Mouse (Mus musculus) ES-E14 (cell line): ENCODE data around the gene Ccdc13. TPM values are rescaled to one million over a fixed set of nuclear protein-coding genes. Genes with fewer than 3 reads are reported as not detected.

Source experiments
- DNase-seq: peaks from one replicate; pipeline ENCODE4 v3.0.0-alpha.2; 2013; ENCODE audit warnings: low read depth, low spot score
- H3K27ac ChIP-seq: 2 replicates; pipeline ENCODE4 v1.5.1; 2012; ENCODE audit warnings: low read depth, mild to moderate bottlenecking, low read length, moderate library complexity, mixed read lengths; ENCODE audit not compliant: poor library complexity, insufficient read depth, severe bottlenecking
- H3K36me3 ChIP-seq: 2 replicates; pipeline ENCODE4 v1.6.1; 2012; ENCODE audit warnings: mild to moderate bottlenecking, low read length, moderate library complexity, mixed read lengths; ENCODE audit not compliant: control insufficient read depth, poor library complexity, insufficient read depth, severe bottlenecking
- H3K4me1 ChIP-seq, 2 experiments: fragments of 150-350 bp in 1 of 2; sonication (generic) in 1 of 2; 2 replicates each; pipeline ENCODE4 v1.6.1; 2012; ENCODE audit warnings: low read length in 2 of 2, mild to moderate bottlenecking in 1 of 2, mixed read lengths in 1 of 2; ENCODE audit not compliant: control insufficient read depth in 2 of 2, insufficient read depth in 2 of 2, poor library complexity in 1 of 2
- H3K4me3 ChIP-seq, 2 experiments: fragments of 150-350 bp in 1 of 2; sonication (generic) in 1 of 2; 2 replicates each; pipeline ENCODE4 v1.5.1; 2012; ENCODE audit warnings: low read length in 2 of 2, low read depth in 1 of 2, mild to moderate bottlenecking in 1 of 2, mixed read lengths in 1 of 2; ENCODE audit not compliant: insufficient read depth in 1 of 2, poor library complexity in 1 of 2, severe bottlenecking in 1 of 2
- H3K9ac ChIP-seq: 2 replicates; pipeline ENCODE4 v1.6.1; 2012; ENCODE audit warnings: low read depth, mild to moderate bottlenecking, low read length, mixed read lengths; ENCODE audit not compliant: poor library complexity, insufficient read depth, severe bottlenecking
- H3K9me3 ChIP-seq: fragments of 150-350 bp; sonication (generic); 2 replicates; pipeline ENCODE4 v1.6.1; 2012; ENCODE audit warnings: low read depth, mild to moderate bottlenecking, low read length; ENCODE audit not compliant: control insufficient read depth, insufficient read depth
- CHD2 ChIP-seq: IDR thresholded peaks from 2 replicates; pipeline ENCODE4 v1.6.1; 2014; ENCODE audit warnings: mild to moderate bottlenecking, low read depth, low read length, inconsistent platforms
- HCFC1 ChIP-seq: IDR thresholded peaks from 2 replicates; pipeline ENCODE4 v1.6.1; 2012; ENCODE audit warnings: low read length, inconsistent platforms, borderline replicate concordance; ENCODE audit not compliant: insufficient read depth
- MAFK ChIP-seq: IDR thresholded peaks from 2 replicates; pipeline ENCODE4 v1.6.1; 2014; ENCODE audit warnings: mild to moderate bottlenecking, low read depth, low read length, inconsistent platforms; ENCODE audit not compliant: insufficient read depth
- ZC3H11A ChIP-seq: IDR thresholded peaks from 2 replicates; pipeline ENCODE4 v1.6.1; 2012; ENCODE audit warnings: low read depth, mild to moderate bottlenecking, inconsistent platforms, low read length, borderline replicate concordance
- ZNF384 ChIP-seq: IDR thresholded peaks from 2 replicates; pipeline ENCODE4 v1.6.1; 2012; ENCODE audit warnings: low read depth, low read length, inconsistent platforms
- in situ Hi-C, 2 experiments: fragments of 600-800 bp; cut with MboI; formaldehyde crosslinking; loops; one replicate each; pipeline ENCODE4 v1.15.1; 2025; ENCODE audit warnings: low sequenced_read_pairs in 2 of 2, inconsistent platforms in 1 of 2; ENCODE audit not compliant: unreplicated experiment in 2 of 2
- total RNA-seq: library from RNA; depleted of rRNA; stranded (reverse); fragments of 300-350 nt; gene quantifications from 2 replicates; pipeline ENCODE4 v1.2.3, GENCODE M21; 2012

Ccdc13 gene
- total RNA-seq, 1 experiment, result 0.58 TPM

- no peaks in the 10 kb centered on the region for H3K36me3 ChIP-seq
- no peak overlapping the region for H3K4me3 ChIP-seq
- TF ChIP-seq ZNF384 (no peak), MAFK (no peak), ZC3H11A (no peak)
- no peaks in the 10 kb centered on the region for H3K4me1 ChIP-seq
- no peak overlapping the region for H3K27ac ChIP-seq
- no peaks in the 10 kb centered on the region for H3K9me3 ChIP-seq
- in situ Hi-C loops, result no loop called here
- no peak for DNase-seq
- no peak overlapping the region for H3K9ac ChIP-seq
These were observed 30.2 kb upstream of the Ccdc13 start for GRCm38 (mm10) chr9:121869432-121869831.

GRCm38 (mm10) chr9:121868236-121868635 is 29.0 kb upstream of the Ccdc13 start:
- no peak overlapping the region for H3K4me3 ChIP-seq
- H3K4me1 ChIP-seq, result no peaks in the 10 kb centered on the region
- in situ Hi-C loops, result no loop called here
- H3K9me3 ChIP-seq, result no peaks in the 10 kb centered on the region
- H3K36me3 ChIP-seq, result no peaks in the 10 kb centered on the region
- DNase-seq, result no peak
- TF ChIP-seq ZNF384 (no peak), ZC3H11A (no peak), HCFC1 (no peak), MAFK (no peak), CHD2 (no peak)
- H3K9ac ChIP-seq, result no peak overlapping the region
- no peak overlapping the region for H3K27ac ChIP-seq

- in situ Hi-C loops, result no loop called here
- TF ChIP-seq MAFK (no peak), HCFC1 (no peak), ZC3H11A (no peak), CHD2 (no peak), ZNF384 (no peak)
- no peak overlapping the region for H3K9ac ChIP-seq
- no peaks in the 10 kb centered on the region for H3K4me1 ChIP-seq
- no peak overlapping the region for H3K27ac ChIP-seq
- H3K4me3 ChIP-seq, result no peak overlapping the region
- H3K36me3 ChIP-seq, result no peaks in the 10 kb centered on the region
- no peak for DNase-seq
- no peaks in the 10 kb centered on the region for H3K9me3 ChIP-seq
These were observed 28.4 kb upstream of the Ccdc13 start for GRCm38 (mm10) chr9:121867632-121868031.

GRCm38 (mm10) chr9:121865425-121866008 is 26.3 kb upstream of the Ccdc13 start:
- Histone ChIP-seq H3K36me3 (no peaks in the 10 kb centered on the region), H3K4me3 (no peak overlapping the region), H3K9me3 (no peaks in the 10 kb centered on the region), H3K4me1 (no peaks in the 10 kb centered on the region), H3K27ac (no peak overlapping the region), H3K9ac (no peak overlapping the region)
- TF ChIP-seq MAFK, result no peak
- TF ChIP-seq CHD2, result no peak
- TF ChIP-seq ZC3H11A, result no peak
- no peak for TF ChIP-seq HCFC1
- TF ChIP-seq ZNF384, result no peak
- DNase-seq, result no peak
- in situ Hi-C loops, result no loop called here

GRCm38 (mm10) chr9:121864837-121865236 is 25.6 kb upstream of the Ccdc13 start:
- TF ChIP-seq HCFC1, result no peak
- TF ChIP-seq ZNF384, result no peak
- no peak for TF ChIP-seq CHD2
- no peak for TF ChIP-seq MAFK
- no peak for TF ChIP-seq ZC3H11A
- Histone ChIP-seq H3K9me3 (no peaks in the 10 kb centered on the region), H3K4me3 (no peak overlapping the region), H3K36me3 (no peaks in the 10 kb centered on the region), H3K27ac (no peak overlapping the region), H3K4me1 (no peaks in the 10 kb centered on the region), H3K9ac (no peak overlapping the region)
- in situ Hi-C loops, result no loop called here
- DNase-seq, result no peak
